Mouse (Mus musculus): Measurements from ENCODE around the gene Pmm1. TPM values are rescaled to one million over a fixed set of nuclear protein-coding genes. Genes with fewer than 3 reads are reported as not detected.
A peak's percentile ranks its signal among the peaks of the same experiment; 100 is the strongest.

Gene Pmm1
- total RNA-seq, 2 experiments from 2014 or later = 11.9 to 21.6 TPM

DNA sequence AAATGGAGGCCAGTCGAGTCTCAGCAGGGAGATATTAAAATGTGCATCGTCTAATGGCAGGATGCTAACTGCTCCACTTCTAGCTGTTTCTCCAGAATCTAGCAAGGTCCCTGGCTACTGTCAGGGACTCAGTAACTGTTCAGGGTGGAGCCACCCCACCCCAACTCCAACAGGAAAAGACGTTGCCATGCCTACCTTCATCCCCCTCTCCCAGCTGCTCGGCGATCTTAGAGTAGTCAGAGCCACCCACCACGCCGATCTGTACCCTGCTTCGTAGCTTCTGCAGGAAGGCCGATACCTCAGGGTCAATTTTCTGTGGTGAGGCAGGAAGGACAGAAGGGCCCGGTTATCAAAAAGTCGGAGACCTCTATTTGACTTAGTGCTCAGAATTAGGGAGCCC is 3.1 kb downstream of the Pmm1 start:
- DNase-seq = no peak

DNA sequence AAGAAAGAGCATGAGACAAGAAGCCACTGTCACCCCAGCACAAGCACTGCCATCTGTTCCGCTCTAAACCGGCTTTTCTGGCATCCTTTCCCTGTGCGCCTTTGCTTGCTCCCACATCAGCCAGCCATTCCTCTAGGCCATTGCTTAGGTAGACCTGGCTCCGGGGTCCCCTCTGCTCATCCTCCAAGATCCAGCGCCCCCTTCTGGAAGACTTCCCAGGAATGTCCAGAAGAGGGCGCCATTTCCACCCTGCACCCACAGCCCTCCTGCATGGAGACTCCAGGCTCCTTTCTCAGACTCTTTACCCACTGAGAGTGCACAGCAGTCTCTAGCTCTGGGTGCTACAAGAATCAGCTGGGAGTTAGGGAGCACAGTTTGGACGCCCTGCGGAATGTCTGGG is 4.3 kb downstream of the Pmm1 start:
- no peak for DNase-seq

GRCm38 (mm10) chr15:81955414-81955813 is 5.3 kb downstream of the Pmm1 start:
- no peak for DNase-seq

GRCm38 (mm10) chr15:81954716-81955115 is 6.0 kb downstream of the Pmm1 start:
- DNase-seq = no peak

- DNase-seq = no peak
These were observed 6.6 kb downstream of the Pmm1 start for GRCm38 (mm10) chr15:81954151-81954583.

DNA sequence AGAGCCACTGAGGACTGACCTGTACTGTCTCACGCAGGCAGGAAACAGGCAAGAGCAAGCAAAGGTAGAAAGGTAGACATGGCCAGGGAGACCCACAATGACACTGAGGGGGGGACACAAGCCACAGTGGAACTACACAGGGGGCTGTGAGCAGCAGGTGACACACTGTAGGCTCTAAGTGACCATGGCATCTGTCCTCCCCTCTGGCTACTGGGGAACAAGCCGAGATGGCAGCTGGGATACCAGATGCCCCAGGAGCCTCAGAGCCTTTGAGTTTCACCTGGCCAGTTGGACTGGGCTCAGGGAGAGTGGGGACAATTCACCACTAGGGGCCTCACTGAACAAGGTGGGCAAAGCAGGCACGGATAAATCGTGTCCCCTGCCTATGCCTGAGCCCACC is 8.4 kb downstream of the Pmm1 start:
- DNase-seq = no peak

DNA sequence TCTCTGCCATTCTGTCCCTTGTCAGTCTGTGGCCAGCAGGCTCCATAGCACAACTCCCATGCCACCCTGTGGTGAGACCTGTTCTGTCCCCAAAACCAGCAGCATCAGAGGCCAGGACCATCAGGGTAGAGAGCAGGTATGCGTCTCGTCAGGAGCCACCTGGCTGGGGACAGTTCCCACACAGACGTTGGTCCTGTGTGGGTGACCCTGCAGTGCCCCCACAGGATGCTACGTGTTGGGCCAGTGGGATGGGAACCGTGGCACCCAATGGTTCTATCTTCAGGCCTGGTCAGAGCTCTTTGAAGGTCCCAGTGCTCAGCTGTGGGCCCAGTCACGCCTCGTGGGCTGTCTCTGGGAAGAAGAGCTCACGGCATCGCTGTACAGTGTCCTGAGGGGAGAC is 9.6 kb downstream of the Pmm1 start:
- no peak for DNase-seq

DNA sequence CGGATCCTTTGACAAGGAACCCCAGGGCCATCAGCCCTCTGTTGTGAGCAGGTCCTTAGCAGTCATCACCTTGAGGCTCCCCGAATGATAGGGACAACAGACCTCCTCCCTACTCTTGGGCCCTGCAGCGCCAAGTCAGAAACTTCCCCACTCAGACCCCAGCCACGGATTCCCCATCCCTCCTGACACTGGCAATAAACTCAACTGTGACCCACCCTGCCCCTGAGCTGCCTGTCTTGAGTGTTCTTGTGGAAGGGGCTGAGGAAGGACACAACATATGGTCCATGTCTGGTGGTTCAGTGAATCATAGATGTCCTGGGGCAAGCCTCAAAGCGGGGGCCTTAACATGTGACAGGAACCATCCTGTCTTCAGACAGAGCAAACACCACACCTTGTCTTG is 10.0 kb downstream of the Pmm1 start:
- DNase-seq = no peak

- DNase-seq = no peak
These were observed 11.1 kb downstream of the Pmm1 start for GRCm38 (mm10) chr15:81949476-81950131.

DNA sequence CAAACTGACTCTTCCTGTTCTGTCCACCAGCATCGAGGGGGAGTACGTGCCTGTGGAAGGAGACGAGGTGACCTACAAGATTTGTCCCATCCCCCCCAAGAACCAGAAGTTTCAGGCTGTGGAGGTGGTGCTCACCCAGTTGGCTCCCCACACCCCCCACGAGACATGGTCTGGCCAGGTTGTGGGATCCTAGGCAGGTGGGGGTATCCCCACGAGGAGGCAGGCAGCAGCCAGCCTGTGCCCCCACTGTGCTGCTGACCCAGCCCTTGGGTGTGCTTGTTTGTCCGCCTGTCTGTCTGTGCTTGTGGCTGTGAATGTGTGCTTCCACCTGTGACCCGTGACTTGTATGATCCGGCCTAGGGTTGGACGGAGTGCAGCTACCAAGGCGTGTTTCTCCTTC is 11.7 kb downstream of the Pmm1 start:
- no peak for DNase-seq

GRCm38 (mm10) chr15:81943176-81943749 is 17.5 kb downstream of the Pmm1 start:
- no peak for DNase-seq

GRCm38 (mm10) chr15:81941010-81941409 is 19.7 kb downstream of the Pmm1 start:
- DNase-seq = no peak

- no peak for DNase-seq
These were observed 20.5 kb downstream of the Pmm1 start for GRCm38 (mm10) chr15:81940219-81940618.

DNA sequence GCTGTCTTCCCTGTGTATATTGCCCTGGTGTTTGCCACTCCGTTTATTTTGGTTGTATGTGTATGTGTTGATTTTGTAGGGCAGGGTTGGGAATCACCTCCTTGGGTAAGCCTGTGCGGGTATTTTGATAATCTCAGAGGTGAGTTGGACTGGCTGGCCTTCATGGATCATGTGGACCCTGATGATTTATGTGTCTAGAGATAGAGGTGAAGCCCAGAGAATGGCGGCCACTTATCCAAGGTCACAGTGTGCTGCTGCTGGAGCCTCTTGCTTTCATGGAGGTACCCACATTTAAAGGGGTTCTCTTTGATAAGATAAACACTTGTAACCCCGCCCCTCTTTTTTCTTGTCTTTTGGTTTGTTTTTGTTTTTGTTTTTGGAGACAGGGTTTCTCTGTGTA is 21.0 kb downstream of the Pmm1 start:
- no peak for DNase-seq

- DNase-seq = no peak
These were observed 21.5 kb downstream of the Pmm1 start for GRCm38 (mm10) chr15:81939157-81939715.

DNA sequence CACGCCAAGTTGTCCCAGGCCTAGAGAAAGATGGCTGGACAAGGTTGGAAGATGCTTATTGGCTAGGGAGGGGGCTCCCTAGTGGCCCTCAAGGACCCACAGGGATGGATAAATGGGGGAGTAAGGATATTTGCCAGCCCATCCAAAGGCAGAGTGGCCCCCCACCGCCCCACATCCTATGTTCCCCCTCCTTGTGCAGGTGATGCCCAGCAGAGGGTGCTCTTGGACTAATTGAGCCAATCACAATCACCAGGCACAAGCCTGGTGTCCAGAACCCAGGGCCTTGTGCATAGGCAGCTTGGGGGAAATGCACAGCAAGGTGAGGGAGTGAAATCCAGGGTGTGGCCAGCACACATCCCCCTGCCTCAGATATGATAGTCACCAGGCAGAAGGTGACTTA is 22.5 kb downstream of the Pmm1 start:
- DNase-seq = no peak

DNA sequence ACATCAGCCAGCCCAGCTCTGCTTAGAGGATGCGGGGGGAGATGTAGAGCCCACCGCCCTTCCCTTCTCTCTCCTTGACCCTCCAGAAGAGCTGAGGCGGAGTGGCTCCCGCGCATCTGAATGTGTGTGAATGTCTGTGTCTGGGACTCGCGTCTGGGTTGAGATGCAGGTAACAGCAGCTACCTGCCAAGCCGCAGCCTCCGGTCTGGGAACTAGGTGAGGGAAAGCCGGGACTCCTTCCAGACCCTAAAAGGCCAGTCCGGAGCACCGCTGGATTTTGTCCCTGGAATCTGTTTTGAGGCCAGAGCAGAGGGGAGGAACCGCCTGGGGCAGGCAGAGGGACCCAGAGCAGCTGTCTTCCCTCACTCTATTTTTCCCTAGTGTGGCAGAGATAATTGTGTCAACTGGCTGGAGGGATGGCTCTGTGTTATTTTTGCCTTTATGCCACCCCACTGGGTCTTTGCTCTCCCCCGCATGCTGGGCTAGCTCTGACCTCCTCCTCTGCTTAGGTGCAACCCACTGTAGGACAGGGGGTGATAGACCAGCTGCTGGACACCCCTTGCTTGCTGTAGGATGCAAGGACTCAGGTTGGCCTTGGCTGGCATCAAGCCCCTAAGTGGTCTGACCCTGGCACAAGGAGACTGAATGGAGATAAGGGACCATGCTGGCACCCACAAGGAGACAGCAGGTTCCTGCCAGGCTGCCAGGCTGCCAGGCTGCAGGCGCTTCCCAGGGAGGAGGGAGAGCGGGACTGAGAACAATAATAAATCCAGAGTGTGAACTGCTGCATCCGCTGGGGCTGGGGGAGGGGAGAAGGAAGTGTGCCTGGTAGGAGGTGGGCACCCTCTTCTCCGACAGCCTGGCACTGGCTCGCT is 23.4 kb downstream of the Pmm1 start:
- no peak for DNase-seq

GRCm38 (mm10) chr15:81936679-81937078 is 24.1 kb downstream of the Pmm1 start, which contains the start of gene Csdc2:
Csdc2 (plus strand) TSS chr15:81936759.
- peak; percentile 50 for DNase-seq

- no peak for DNase-seq
These were observed 24.7 kb downstream of the Pmm1 start for GRCm38 (mm10) chr15:81935869-81936637.

DNA sequence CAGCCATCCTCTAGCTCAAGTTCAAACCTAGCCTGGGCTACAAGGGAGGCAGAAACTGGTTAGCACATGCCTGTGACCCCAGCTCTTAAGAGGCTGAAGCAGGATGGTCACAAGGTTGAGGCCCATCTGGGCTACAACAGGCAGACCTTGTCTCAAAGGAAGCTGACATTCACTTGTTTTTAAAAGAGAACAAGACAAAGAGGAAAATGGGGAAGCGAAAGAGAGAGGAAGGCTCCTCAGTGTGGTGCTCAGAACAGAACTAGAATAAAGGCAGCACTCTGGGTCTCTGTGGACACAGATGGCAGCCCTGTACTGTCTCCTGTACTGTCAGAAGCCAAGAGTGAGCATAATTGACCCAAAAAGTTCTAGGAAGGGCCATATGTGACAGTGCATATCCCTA is 26.7 kb downstream of the Pmm1 start:
- no peak for DNase-seq

DNA sequence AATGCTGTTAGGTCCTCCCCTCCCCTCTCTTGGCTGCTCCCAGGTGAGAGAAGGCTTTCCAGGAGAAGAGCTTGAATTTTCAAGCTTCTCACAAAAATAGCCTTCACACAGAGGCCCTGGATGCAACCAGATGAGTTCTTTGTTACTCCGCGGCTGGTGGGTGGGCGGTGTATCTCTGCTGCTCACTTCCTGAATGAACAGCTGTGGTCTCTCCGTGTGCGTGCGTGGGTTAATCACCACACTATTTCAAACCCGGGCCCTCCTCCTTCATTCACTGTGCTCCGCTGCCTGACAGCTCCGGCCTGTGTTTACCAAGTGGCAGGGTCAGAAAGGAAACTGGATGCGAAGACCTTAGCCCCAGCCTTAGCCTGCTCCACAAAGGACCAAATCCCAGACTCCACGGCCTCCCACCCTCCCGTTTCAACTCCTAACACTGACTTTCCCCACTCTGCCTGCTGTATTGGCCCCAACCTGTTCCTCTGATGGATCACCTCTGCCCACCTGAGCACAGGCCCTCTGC is 27.7 kb downstream of the Pmm1 start:
- DNase-seq = no peak

DNA sequence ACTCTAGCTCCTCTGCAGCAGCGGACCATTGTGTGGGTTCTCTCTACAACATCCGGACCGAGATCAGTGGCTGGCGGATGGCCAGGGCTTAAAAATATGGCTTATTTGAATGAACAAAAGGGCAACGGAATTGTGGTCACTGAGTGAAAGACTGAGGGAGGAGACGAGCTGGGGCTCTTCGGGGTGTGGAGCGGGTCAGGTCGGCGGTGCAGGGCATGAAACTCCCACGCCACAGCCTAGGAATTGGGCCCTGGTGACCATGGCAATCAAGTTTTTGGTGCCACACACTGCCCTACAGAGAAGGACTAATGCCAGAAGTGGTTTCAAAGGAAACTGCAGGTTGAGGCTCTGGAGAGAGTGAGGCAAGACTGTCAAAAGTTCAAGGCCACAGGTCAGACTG is 32.5 kb downstream of the Pmm1 start:
- DNase-seq = no peak
